Mouse (Mus musculus) monocyte, adult 5-6 weeks (primary cell): ENCODE data around the gene Selenom. TPM values are rescaled to one million over a fixed set of nuclear protein-coding genes. Genes with fewer than 3 reads are reported as not detected.

Experiments used
- total RNA-seq: library from RNA; stranded (forward); fragments of 200-1000, 200-491, 200-594 nt; gene quantifications from 3 replicates; pipeline ENCODE4 v1.2.3, GENCODE M21; 2017

Selenom gene
- total RNA-seq, 1 experiment from 2014 or later, result 7.5 TPM

Other genes with a start within 250 kb of the Selenom start
- 165 to 210 TPM (median 199 TPM) in 3 replicates for gene Drg1, start 248.3 kb upstream of the Selenom start, total RNA-seq
- gene Patz1, start 225.8 kb upstream of the Selenom start, total RNA-seq, result 14.9 to 26.0 TPM (median 20.6 TPM) in 3 replicates
- 17.3 to 18.3 TPM (median 18.0 TPM) in 3 replicates for gene Pik3ip1, start 184.3 kb upstream of the Selenom start, total RNA-seq
- gene Limk2, start 105.5 kb upstream of the Selenom start, total RNA-seq, result 19.9 to 43.2 TPM (median 21.4 TPM) in 3 replicates
- 14.4 to 15.7 TPM (median 14.5 TPM) in 3 replicates for gene Rnf185, start 62.3 kb upstream of the Selenom start, total RNA-seq
- gene Pla2g3, start 26.4 kb upstream of the Selenom start, total RNA-seq, result 0.29 to 3.8 TPM in 2 of 3 replicates, not detected in the other
- 0.68 to 5.5 TPM (median 2.3 TPM) in 3 replicates for gene Inpp5j, start 9.9 kb upstream of the Selenom start, total RNA-seq
- gene Smtn, start 25.9 kb downstream of the Selenom start, total RNA-seq, result 1.4 to 6.2 TPM (median 2.6 TPM) in 3 replicates
- gene Morc2a, start 134.5 kb downstream of the Selenom start, total RNA-seq, result 15.7 to 32.7 TPM (median 21.7 TPM) in 3 replicates